Mouse (Mus musculus) liver (tissue): Measurements from ENCODE around the gene Sqstm1.

ENCODE experiments used
- DNase-seq: peaks from one replicate; pipeline ENCODE4 v3.0.0-alpha.2; 2020; ENCODE audit warnings: mixed read lengths

The Sqstm1 gene

DNA sequence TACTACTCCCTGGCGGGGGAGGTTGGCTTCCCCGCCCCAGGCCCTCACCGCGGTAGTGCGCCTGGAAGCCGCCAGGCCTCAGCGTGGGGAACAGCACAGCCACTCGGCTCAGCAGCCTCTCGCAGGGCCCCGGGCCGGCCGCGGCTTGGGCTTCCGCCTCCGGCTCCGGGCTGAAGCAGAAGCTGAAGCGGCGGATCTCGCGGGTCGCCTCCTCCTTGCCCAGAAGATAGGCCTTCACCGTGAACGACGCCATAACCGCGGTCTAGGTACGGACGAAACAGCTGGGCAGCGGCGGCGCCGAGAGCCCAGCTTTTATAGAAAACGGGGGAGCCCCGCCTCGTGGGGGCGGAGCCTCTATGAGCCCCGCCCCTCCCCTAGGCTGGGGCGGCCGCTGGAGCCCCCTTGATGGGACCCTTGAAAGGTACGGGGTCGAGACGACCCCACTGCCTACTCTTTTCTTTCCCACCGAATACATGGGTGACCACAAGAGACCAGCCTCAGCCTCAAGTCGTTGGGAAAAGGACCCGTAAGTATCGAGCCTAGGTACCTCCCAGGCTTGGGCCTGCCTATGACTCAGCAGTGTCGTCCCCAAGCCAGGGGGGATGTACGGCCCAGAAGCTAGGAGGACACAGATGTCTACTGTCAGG is at the start of gene Sqstm1, which contains the start of gene Mgat4b:
Gene Sqstm1, minus strand, starts transcription at position 323 of the 647 bp plus-strand sequence.
Gene Mgat4b, plus strand, starts transcription at position 386 of the 647 bp plus-strand sequence.
- peak; percentile 85 for DNase-seq

GRCm38 (mm10) chr11:50258310-50258709 is 47.7 kb upstream of the Sqstm1 start:
- DNase-seq = no peak

- DNase-seq = no peak
Observed at GRCm38 (mm10) chr11:50256615-50257014, 46.0 kb upstream of the Sqstm1 start.

- no peak for DNase-seq
Observed at GRCm38 (mm10) chr11:50254010-50254580, 43.5 kb upstream of the Sqstm1 start.

GRCm38 (mm10) chr11:50253393-50253792 is 42.8 kb upstream of the Sqstm1 start:
- no peak for DNase-seq

GRCm38 (mm10) chr11:50252684-50253265 is 42.1 kb upstream of the Sqstm1 start:
- DNase-seq = no peak

GRCm38 (mm10) chr11:50252166-50252565 is 41.5 kb upstream of the Sqstm1 start:
- no peak for DNase-seq

DNA sequence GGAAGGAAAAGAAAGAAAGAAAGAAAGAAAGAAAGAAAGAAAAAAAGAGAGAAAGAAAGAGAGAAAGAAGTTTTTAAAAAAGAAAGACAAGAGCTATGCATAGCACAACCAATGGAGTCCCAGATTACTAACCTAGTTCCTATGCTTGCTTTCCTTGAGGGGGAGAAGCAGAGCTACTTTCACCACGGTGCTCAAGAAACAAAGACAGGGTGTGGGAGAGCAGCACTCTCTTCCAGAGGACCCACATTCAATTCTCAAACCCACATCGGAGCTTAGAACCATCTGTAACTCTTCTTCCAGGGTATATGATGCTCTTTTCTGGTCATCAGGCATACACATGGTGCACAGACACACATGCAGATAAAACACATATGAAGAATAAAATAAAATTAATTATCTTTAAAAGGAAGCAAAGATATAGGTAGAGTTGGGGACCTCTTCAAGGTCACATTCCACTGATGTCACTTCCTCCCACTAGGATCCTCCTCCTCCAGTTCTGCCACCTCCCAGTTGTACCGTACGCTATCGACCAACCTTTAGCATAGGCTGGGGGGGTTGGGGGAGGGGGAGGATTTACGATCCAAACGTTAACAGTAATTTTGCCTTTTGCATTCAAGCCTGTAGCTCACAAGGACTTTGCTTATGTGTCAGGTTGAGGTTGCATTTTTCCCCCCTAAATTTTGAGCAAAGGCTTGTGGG is 38.0 kb upstream of the Sqstm1 start:
- DNase-seq = no peak

- no peak for DNase-seq
Observed at GRCm38 (mm10) chr11:50245269-50245668, 34.6 kb upstream of the Sqstm1 start.

DNA sequence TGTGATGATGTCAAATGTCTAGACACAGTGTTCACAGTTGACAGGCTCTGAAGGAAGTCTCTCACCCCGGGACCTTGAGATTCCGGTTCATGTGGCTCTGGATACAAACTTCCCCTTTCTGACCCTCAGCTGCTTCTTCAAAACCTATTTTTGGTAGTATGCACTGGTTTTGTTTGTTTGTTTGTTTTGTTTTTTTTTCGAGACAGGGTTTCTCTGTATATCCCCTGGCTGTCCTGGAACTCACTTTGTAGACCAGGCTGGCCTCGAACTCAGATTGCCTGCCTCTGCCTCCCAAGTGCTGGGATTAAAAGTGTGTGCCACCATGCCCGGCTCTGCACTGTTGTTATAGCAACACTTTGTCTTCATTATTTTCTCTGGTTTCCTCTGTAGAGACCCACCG is 33.3 kb upstream of the Sqstm1 start:
- no peak for DNase-seq

- no peak for DNase-seq
Observed at GRCm38 (mm10) chr11:50240235-50240911, 29.7 kb upstream of the Sqstm1 start.

DNA sequence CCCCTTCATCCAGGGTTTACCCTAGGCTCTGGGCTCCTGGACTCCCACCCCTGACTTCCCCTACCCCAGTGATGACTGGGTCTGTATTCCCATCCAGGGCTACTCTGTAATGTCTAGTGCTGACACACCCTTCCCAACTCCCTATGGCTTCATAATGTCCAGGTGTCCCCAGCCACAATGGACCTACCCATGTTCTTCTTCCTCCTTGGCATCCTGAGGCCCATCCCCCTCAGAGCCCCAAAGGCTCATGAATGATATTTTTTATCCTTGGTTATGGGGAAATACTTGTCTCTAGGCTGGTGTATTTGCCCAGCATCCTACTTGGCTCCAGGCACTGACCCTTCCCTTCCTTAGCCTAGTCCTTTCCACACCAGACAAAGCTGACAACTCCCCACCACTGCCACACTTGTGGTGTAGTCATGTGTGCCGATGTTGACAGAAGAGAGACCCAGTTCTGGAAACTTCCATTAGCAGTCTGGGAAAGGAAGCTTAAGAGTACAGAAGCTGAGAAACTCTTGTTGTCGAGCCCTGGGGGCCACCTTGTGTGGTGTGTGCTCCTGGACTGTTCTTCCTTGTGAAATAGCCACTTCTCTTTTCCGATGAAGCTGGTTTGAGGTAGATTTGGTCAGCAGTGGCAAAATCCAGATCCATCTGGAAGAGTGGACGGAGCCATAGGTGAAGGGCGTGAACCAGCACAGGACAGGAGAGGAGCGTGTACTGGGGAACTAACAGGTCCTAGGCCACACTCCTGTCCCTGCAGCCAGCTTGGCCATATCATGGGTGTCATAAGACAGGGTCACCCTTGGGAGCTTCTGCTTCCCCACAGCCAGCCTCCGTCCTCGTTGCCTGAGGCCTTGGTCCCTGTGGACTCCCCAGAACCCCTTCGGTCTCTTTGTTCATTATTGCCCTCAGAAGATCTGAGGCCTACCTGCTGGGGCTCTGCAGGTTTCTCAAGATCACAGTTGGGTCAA is 28.5 kb upstream of the Sqstm1 start:
- DNase-seq = no peak

- DNase-seq = peak; percentile 63
Observed at GRCm38 (mm10) chr11:50238324-50238723, 27.7 kb upstream of the Sqstm1 start, which contains the start of gene Ltc4s. Ltc4s (minus strand) TSS chr11:50238616.

- DNase-seq = no peak
Observed at GRCm38 (mm10) chr11:50236937-50237835, 26.6 kb upstream of the Sqstm1 start.

GRCm38 (mm10) chr11:50236540-50236936 is 25.9 kb upstream of the Sqstm1 start:
- peak; percentile 96 for DNase-seq

DNA sequence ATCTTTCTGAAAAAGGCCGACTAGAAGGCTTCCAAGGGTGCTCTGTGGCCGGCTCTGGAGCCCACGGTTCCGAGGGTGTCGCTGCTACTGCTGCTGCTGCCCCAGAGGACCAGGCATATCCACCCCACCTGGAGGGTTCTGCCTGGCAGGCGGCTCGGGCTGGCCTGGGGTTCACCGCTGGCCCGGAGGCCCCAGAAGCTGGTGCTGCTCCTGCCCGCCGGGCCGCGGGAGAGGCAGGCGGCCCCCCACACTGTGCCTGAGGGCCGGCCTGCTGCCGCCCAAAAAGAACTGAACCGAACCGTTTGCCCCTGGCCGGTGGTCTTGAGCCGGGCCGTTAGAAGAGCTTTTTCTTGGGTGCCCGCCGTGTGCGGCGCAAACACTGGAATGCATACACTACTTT is 24.0 kb upstream of the Sqstm1 start:
- no peak for DNase-seq

DNA sequence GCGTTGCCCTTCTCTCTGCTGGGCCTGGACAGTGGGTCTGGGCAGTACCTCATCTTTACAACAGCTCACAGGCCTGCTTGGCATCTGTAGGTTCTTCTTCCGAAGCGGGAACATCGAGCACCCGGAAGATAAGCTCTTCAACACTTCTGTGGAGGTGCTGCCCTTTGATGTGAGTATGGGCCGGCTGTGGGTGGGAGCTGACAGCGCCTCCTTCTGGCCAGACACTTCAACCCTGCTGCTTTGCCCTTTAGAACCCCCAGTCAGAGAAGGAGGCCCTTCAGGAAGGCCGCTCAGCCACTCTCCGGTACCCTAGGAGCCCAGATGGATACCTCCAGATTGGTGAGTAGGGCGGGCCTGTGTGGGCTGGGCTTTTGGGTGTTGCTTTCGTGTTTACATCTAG is 23.4 kb upstream of the Sqstm1 start:
- DNase-seq = peak; percentile 30

DNA sequence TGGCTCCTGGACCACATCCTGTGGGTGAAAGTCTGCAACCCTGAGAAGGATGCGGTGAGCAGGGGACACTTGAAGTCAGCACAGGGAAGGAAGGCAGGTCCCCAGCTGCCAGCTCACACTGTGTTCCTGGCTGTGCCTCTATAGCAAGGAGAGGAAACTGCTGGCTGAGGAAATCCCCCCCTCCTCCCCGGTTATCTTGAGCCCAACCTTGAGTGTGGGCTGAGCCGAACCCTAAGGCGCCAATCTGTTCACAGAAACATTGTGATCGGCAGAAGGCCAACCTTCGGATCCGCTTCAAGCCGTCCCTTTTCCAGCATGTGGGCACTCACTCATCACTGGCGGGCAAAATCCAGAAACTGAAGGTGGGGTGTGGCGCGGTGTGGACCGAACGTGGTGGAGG is 22.4 kb upstream of the Sqstm1 start:
- no peak for DNase-seq

DNA sequence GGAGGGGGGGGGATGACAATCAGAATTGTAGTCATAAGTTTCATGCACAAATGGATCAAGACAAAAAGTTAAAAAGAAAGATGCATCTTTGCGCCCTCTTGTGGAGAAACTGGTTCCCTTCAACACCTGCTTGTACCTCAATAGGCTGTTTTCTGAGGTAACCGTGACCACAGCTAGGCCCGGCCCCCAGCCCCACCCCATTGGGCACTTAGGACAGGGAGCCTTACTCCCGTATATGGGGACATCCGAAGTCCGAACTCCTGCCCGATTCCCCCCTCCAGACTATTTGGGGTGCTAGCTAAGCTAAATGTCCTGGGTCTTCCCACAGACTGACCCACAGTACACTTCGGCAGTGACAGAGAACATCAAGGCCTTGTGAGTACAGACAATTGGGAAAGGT is 20.8 kb upstream of the Sqstm1 start:
- DNase-seq = peak; percentile 64

- DNase-seq = peak; percentile 22
Observed at GRCm38 (mm10) chr11:50230481-50231304, 20.1 kb upstream of the Sqstm1 start.
